Comparison of ENCODE assay signal across 8 mouse cellular contexts in genomic region chr4:45467115-45467912, GRCm38 (mm10).
DNase-seq lines count a peak whose midpoint lies in the region.

No protein-coding gene starts in this region.

- peak; percentile 74 for DNase-seq in ovary, postnatal 36 days (ENCODE audit: low spot score)
- no peak for DNase-seq in ovary, postnatal 14 days (ENCODE audit: low spot score)
- DNase-seq in cerebellum, adult 11 months, result peak; percentile 56
- DNase-seq in heart, adult 11 months, result peak; percentile 99
- peak; percentile 79 for DNase-seq in kidney, postnatal 10 days
- DNase-seq in left cerebral cortex, adult 11 months (ENCODE audit: low spot score), result no peak
- no peak for DNase-seq in thymus, postnatal 14 days
- no peak for DNase-seq in urinary bladder, postnatal 10 days (ENCODE audit: low spot score)

Comparison
In these comparisons a context has a peak if more than half of its experiments do, and no peak if none do; other contexts are left out.
1. DNase-seq: peak in ovary, postnatal 36 days (single experiment), cerebellum, adult 11 months (single experiment), heart, adult 11 months (single experiment) and kidney, postnatal 10 days (single experiment); none in ovary, postnatal 14 days (single experiment), left cerebral cortex, adult 11 months (single experiment), thymus, postnatal 14 days (single experiment) and urinary bladder, postnatal 10 days (single experiment).